Mouse (Mus musculus): Measurements from ENCODE around the gene Itih5.

Itih5 gene

GRCm38 (mm10) chr2:10293556-10294206 is 140.3 kb downstream of the Itih5 start:
- no peaks in the 10 kb centered on the region for H3K36me3 ChIP-seq (ENCODE audit: control insufficient read depth, insufficient read depth, low read length, poor library complexity, severe bottlenecking)
- no peak for DNase-seq (ENCODE audit: low read depth, low spot score)
- H3K27me3 ChIP-seq (ENCODE audit: control insufficient read depth, insufficient read depth, low read length, poor library complexity, severe bottlenecking): no peaks in the 10 kb centered on the region

- Histone ChIP-seq H3K36me3 (ENCODE audit: control insufficient read depth, insufficient read depth, low read length, poor library complexity, severe bottlenecking) (no peaks in the 10 kb centered on the region), H3K27me3 (ENCODE audit: control insufficient read depth, insufficient read depth, low read length, poor library complexity, severe bottlenecking) (no peaks in the 10 kb centered on the region)
- DNase-seq (ENCODE audit: low read depth, low spot score): no peak
These were observed 142.5 kb downstream of the Itih5 start for GRCm38 (mm10) chr2:10295908-10296307.

- Histone ChIP-seq H3K36me3 (ENCODE audit: control insufficient read depth, insufficient read depth, low read length, poor library complexity, severe bottlenecking) (no peaks in the 10 kb centered on the region), H3K27me3 (ENCODE audit: control insufficient read depth, insufficient read depth, low read length, poor library complexity, severe bottlenecking) (no peaks in the 10 kb centered on the region)
- DNase-seq (ENCODE audit: low read depth, low spot score): peak; percentile 11
These were observed 146.9 kb downstream of the Itih5 start for GRCm38 (mm10) chr2:10300244-10300643.

GRCm38 (mm10) chr2:10300771-10301170 is 147.4 kb downstream of the Itih5 start:
- H3K27me3 ChIP-seq (ENCODE audit: control insufficient read depth, insufficient read depth, low read length, poor library complexity, severe bottlenecking): no peaks in the 10 kb centered on the region
- DNase-seq (ENCODE audit: low read depth, low spot score): no peak
- no peaks in the 10 kb centered on the region for H3K36me3 ChIP-seq (ENCODE audit: control insufficient read depth, insufficient read depth, low read length, poor library complexity, severe bottlenecking)

- no peaks in the 10 kb centered on the region for H3K27me3 ChIP-seq (ENCODE audit: control insufficient read depth, insufficient read depth, low read length, poor library complexity, severe bottlenecking)
- H3K36me3 ChIP-seq (ENCODE audit: control insufficient read depth, insufficient read depth, low read length, poor library complexity, severe bottlenecking): no peaks in the 10 kb centered on the region
- DNase-seq (ENCODE audit: low read depth, low spot score): no peak
These were observed 148.0 kb downstream of the Itih5 start for GRCm38 (mm10) chr2:10301391-10301790.

- DNase-seq (ENCODE audit: low read depth, low spot score): no peak
- Histone ChIP-seq H3K27me3 (ENCODE audit: control insufficient read depth, insufficient read depth, low read length, poor library complexity, severe bottlenecking) (no peaks in the 10 kb centered on the region), H3K36me3 (ENCODE audit: control insufficient read depth, insufficient read depth, low read length, poor library complexity, severe bottlenecking) (no peaks in the 10 kb centered on the region)
These were observed 148.6 kb downstream of the Itih5 start for GRCm38 (mm10) chr2:10301997-10302396.

- no peak for DNase-seq (ENCODE audit: low read depth, low spot score)
- Histone ChIP-seq H3K36me3 (ENCODE audit: control insufficient read depth, insufficient read depth, low read length, poor library complexity, severe bottlenecking) (no peaks in the 10 kb centered on the region), H3K27me3 (ENCODE audit: control insufficient read depth, insufficient read depth, low read length, poor library complexity, severe bottlenecking) (no peaks in the 10 kb centered on the region)
These were observed 151.5 kb downstream of the Itih5 start for GRCm38 (mm10) chr2:10304911-10305310.

Data from splenic B cell, adult 2 months (primary cell).